Mouse (Mus musculus): ENCODE results near the gene Pramel5. TPM values are rescaled to one million over a fixed set of nuclear protein-coding genes. Genes with fewer than 3 reads are reported as not detected.
"Not testable (repeated sequence)": the region's sequence is repeated elsewhere in the genome, so short reads cannot be mapped to it uniquely, and the experiment has no call there.

Gene Pramel5
- total RNA-seq (2021), result not detected
- long read RNA-seq, experiment 1, result 0 reads
- long read RNA-seq, experiment 2, result 0 reads

- intact Hi-C loops (cut with DNase I); DNase-seq: not testable (repeated sequence)
Observed at GRCm38 (mm10) chr4:144280388-144280787, at the start of gene Pramel5. Gene Pramel5, minus strand, starts transcription at chr4:144280488.

- DNase-seq; intact Hi-C loops (cut with DNase I): not testable (repeated sequence)
Observed at GRCm38 (mm10) chr4:144329949-144330348, 49.7 kb upstream of the Pramel5 start, which contains the start of gene Gm13128. Gene Gm13128, plus strand, starts transcription at chr4:144330249.

- intact Hi-C loops (cut with DNase I), result loop anchor here (10.0 kb wide), 1 partner anchor 308 kb away; no protein-coding TSS in a partner anchor
Observed at GRCm38 (mm10) chr4:144312666-144313460, 32.6 kb upstream of the Pramel5 start.

GRCm38 (mm10) chr4:144299414-144299813 is 19.1 kb upstream of the Pramel5 start:
- intact Hi-C loops (cut with DNase I); DNase-seq: not testable (repeated sequence)

More at GRCm38 (mm10) chr4:144312666-144313460, 32.6 kb upstream of the Pramel5 start:
- DNase-seq, result not testable (repeated sequence)

- intact Hi-C loops (cut with DNase I); DNase-seq: not testable (repeated sequence)
Observed at GRCm38 (mm10) chr4:144254768-144255167, 25.5 kb downstream of the Pramel5 start.

Other genes with a start within 250 kb of the Pramel5 start
- gene Pramel4, start 221.4 kb downstream of the Pramel5 start, total RNA-seq (2021), result not detected
- gene Gm13102, start 174.0 kb downstream of the Pramel5 start, total RNA-seq (2021), result not detected
- gene Oog3, start 117.8 kb downstream of the Pramel5 start, total RNA-seq (2021), result not detected
- gene Oog2, start 89.8 kb downstream of the Pramel5 start, total RNA-seq (2021), result not detected
- gene C87977, start 67.2 kb downstream of the Pramel5 start, total RNA-seq (2021), result not detected
- not detected for gene Gm13128, start 49.8 kb upstream of the Pramel5 start, total RNA-seq (2021)
- not detected for gene Gm13119, start 77.5 kb upstream of the Pramel5 start, total RNA-seq (2021)
- not detected for gene Pramef20, start 97.4 kb upstream of the Pramel5 start, total RNA-seq (2021)
- gene Pramef12, start 128.0 kb upstream of the Pramel5 start, total RNA-seq (2021), result not detected
- not detected for gene 1700012P22Rik, start 158.3 kb upstream of the Pramel5 start, total RNA-seq (2021)
- not detected for gene Gm9944, start 172.8 kb upstream of the Pramel5 start, total RNA-seq (2021)
- gene Aadacl3, start 183.3 kb upstream of the Pramel5 start, total RNA-seq (2021), result not detected
- not detected for gene 9430007A20Rik, start 239.3 kb upstream of the Pramel5 start, total RNA-seq (2021)

All from gastrocnemius, postnatal 36 days (tissue).